Mouse (Mus musculus) myocyte (in vitro differentiated cells): ENCODE measurements around the gene Tmem167b.

Source experiments
- MYOD1 ChIP-seq, 3 experiments: IDR thresholded peaks; one replicate each; pipeline ENCODE4 v1.6.1; 2011; ENCODE audit warnings: control low read depth in 2 of 3, low read depth in 2 of 3, mild to moderate bottlenecking in 2 of 3, moderate library complexity in 1 of 3; ENCODE audit not compliant: insufficient read length in 2 of 3, control insufficient read depth in 1 of 3
- MYOG ChIP-seq, 3 experiments: IDR thresholded peaks; one replicate each; pipeline ENCODE4 v1.6.1; 2011; ENCODE audit warnings: control low read depth in 2 of 3, low read depth in 2 of 3, mild to moderate bottlenecking in 2 of 3; ENCODE audit not compliant: insufficient read length in 2 of 3, control insufficient read depth in 1 of 3, insufficient read depth in 1 of 3
- POLR2A ChIP-seq: IDR thresholded peaks from one replicate; pipeline ENCODE4 v1.6.1; 2011; ENCODE audit warnings: low read depth, mild to moderate bottlenecking, control low read depth, moderate library complexity; ENCODE audit not compliant: insufficient read length
- POLR2AphosphoS2 ChIP-seq: IDR thresholded peaks from one replicate; pipeline ENCODE4 v1.6.1; 2011; ENCODE audit warnings: low read depth, control low read depth; ENCODE audit not compliant: insufficient read length
- REST ChIP-seq: IDR thresholded peaks from one replicate; pipeline ENCODE4 v1.6.1; 2011; ENCODE audit warnings: mild to moderate bottlenecking, control low read depth, moderate library complexity; ENCODE audit not compliant: insufficient read depth, insufficient read length
- USF1 ChIP-seq: IDR thresholded peaks from one replicate; pipeline ENCODE4 v1.6.1; 2011; ENCODE audit warnings: low read depth, mild to moderate bottlenecking, control low read depth, moderate library complexity

DNA sequence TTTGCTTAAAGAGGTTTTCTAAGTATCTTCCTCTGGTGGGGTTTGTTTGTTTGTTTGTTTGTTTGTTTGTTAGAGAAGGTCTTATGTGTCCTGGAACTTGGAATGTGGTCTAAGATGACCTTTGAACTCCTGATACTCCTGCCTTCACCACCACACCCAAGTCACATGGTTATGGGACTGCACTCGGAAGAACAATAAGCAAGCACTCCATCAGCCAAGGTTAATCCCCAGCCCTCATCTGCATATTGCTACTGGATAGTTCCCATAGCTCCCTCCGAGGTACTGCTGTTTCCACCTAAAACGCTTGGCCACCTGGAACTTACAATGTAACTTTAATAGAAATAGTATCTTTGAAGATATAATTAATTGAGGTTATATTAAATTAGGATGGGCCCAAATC is 48.8 kb downstream of the Tmem167b start:
- TF ChIP-seq MYOG (IDR thresholded peaks at IDR 0.05; ENCODE audit: control insufficient read depth in 1 of 3, insufficient read depth in 1 of 3, insufficient read length in 2 of 3, low read depth in 2 of 3), result no peak
- no peak for TF ChIP-seq POLR2A
- TF ChIP-seq MYOD1 (IDR thresholded peaks at IDR 0.05; ENCODE audit: control insufficient read depth in 1 of 3, insufficient read length in 2 of 3, low read depth in 2 of 3), result no peak
- TF ChIP-seq POLR2AphosphoS2, result no peak
- no peak for TF ChIP-seq USF1
- no peak for TF ChIP-seq REST
